Mouse (Mus musculus) spleen, adult 2 months (tissue): ENCODE measurements around the gene Akna.

Experiments
- CTCF ChIP-seq: fragments of 200-500 bp; IDR thresholded peaks from 2 replicates; pipeline ENCODE4 v1.5.1; 2011; ENCODE audit warnings: mild to moderate bottlenecking, inconsistent platforms; ENCODE audit not compliant: insufficient read depth, insufficient read length, insufficient replicate concordance; ENCODE audit errors: extremely low read depth
- POLR2A ChIP-seq: fragments of 200-500 bp; IDR thresholded peaks from 2 replicates; pipeline ENCODE4 v1.6.1; 2011; ENCODE audit warnings: low read depth, low read length, inconsistent platforms

GRCm38 (mm10) chr4:63452555-63452954 lies 49.4 kb upstream of the Akna start:
- TF ChIP-seq POLR2A = no peak
- TF ChIP-seq CTCF = no peak
